Mouse (Mus musculus) CH12.LX (cell line): ENCODE results near the gene Itga9. TPM values are rescaled to one million over a fixed set of nuclear protein-coding genes. Genes with fewer than 3 reads are reported as not detected.

Experiments
- DNase-seq: peaks from one replicate; pipeline ENCODE4 v3.0.0-alpha.2; 2013; ENCODE audit errors: extremely low read depth
- H3K27ac ChIP-seq: 2 replicates; pipeline ENCODE4 v1.5.1; 2012; ENCODE audit warnings: low read depth, mild to moderate bottlenecking, control low read depth, moderate library complexity; ENCODE audit not compliant: insufficient read depth
- H3K27me3 ChIP-seq: replicated peaks from 2 replicates; pipeline ENCODE3; 2012; ENCODE audit warnings: inconsistent platforms
- H3K36me3 ChIP-seq, 2 experiments: replicated peaks in 1 of 2; 2 replicates each; pipeline versions ENCODE3 to v1.6.1; 2012; ENCODE audit warnings: inconsistent platforms in 1 of 2, low read length in 1 of 2, mild to moderate bottlenecking in 1 of 2, mixed read lengths in 1 of 2, moderate library complexity in 1 of 2; ENCODE audit not compliant: control insufficient read depth in 1 of 2, insufficient read depth in 1 of 2
- H3K4me1 ChIP-seq, 2 experiments: 2 replicates each; pipeline ENCODE4 v1.6.1; 2012; ENCODE audit warnings: inconsistent platforms in 1 of 2, moderate library complexity in 1 of 2; ENCODE audit not compliant: insufficient read depth in 2 of 2, control insufficient read depth in 1 of 2
- H3K4me2 ChIP-seq: 2 replicates; pipeline ENCODE4 v1.6.1; 2012; ENCODE audit warnings: low read depth, mild to moderate bottlenecking, control low read depth; ENCODE audit not compliant: poor library complexity, insufficient read depth, severe bottlenecking
- H3K4me3 ChIP-seq, 3 experiments: fragments of 150-350 bp in 1 of 3; sonication (generic) in 1 of 3; replicated peaks in 1 of 3; 2 replicates each; pipeline versions ENCODE3 to v1.5.1; 2011 to 2012; ENCODE audit warnings: low read depth in 2 of 3, low read length in 2 of 3, mild to moderate bottlenecking in 2 of 3, moderate library complexity in 2 of 3, control low read depth in 1 of 3, improper control_type of control experiment in 1 of 3, inconsistent platforms in 1 of 3, mixed read lengths in 1 of 3; ENCODE audit not compliant: poor library complexity in 1 of 3
- H3K79me2 ChIP-seq: replicated peaks from 2 replicates; pipeline ENCODE4 v1.6.1; 2012; ENCODE audit warnings: mild to moderate bottlenecking, moderate library complexity; ENCODE audit not compliant: control insufficient read depth, poor library complexity, insufficient read depth, severe bottlenecking; ENCODE audit errors: extremely low read depth
- H3K9ac ChIP-seq: 2 replicates; pipeline ENCODE4 v1.6.1; 2012; ENCODE audit warnings: low read depth, mild to moderate bottlenecking, control low read depth, moderate library complexity; ENCODE audit not compliant: insufficient read depth
- H3K9me3 ChIP-seq: replicated peaks from 2 replicates; pipeline ENCODE3; 2012; ENCODE audit warnings: low read length, inconsistent platforms, mixed read lengths
- BHLHE40 ChIP-seq: IDR thresholded peaks from 2 replicates; pipeline ENCODE4 v1.6.1; 2011; ENCODE audit warnings: mild to moderate bottlenecking, low read depth, low read length, improper control_type of control experiment
- CHD1 ChIP-seq: IDR thresholded peaks from 2 replicates; pipeline ENCODE4 v1.6.1; 2012; ENCODE audit warnings: low read depth, low read length, improper control_type of control experiment, inconsistent platforms
- CTCF ChIP-seq, 2 experiments: IDR thresholded peaks in 1 of 2; conservative IDR thresholded peaks in 1 of 2; 2 replicates each; pipeline ENCODE4 v1.5.1; 2011 to 2012; ENCODE audit warnings: low read depth in 2 of 2, low read length in 2 of 2, improper control_type of control experiment in 1 of 2, inconsistent platforms in 1 of 2, mild to moderate bottlenecking in 1 of 2, moderate library complexity in 1 of 2
- ELF1 ChIP-seq: IDR thresholded peaks from 2 replicates; pipeline ENCODE4 v1.6.1; 2014; ENCODE audit warnings: low read depth, mild to moderate bottlenecking, inconsistent platforms, low read length, improper control_type of control experiment
- HCFC1 ChIP-seq: IDR thresholded peaks from 2 replicates; pipeline ENCODE4 v1.6.1; 2012; ENCODE audit warnings: low read depth, mild to moderate bottlenecking, inconsistent platforms, low read length, improper control_type of control experiment
- MAZ ChIP-seq: IDR thresholded peaks from 2 replicates; pipeline ENCODE4 v1.6.1; 2012; ENCODE audit warnings: low read depth, mild to moderate bottlenecking, inconsistent platforms, low read length, improper control_type of control experiment, moderate library complexity
- MXI1 ChIP-seq: IDR thresholded peaks from 2 replicates; pipeline ENCODE4 v1.6.1; 2011; ENCODE audit warnings: mild to moderate bottlenecking, low read depth, low read length, improper control_type of control experiment
- MYC ChIP-seq: IDR thresholded peaks from 2 replicates; pipeline ENCODE4 v1.6.1; 2011; ENCODE audit warnings: low read depth, mild to moderate bottlenecking, improper control_type of control experiment, low read length
- NRF1 ChIP-seq: IDR thresholded peaks from 2 replicates; pipeline ENCODE4 v1.6.1; 2014; ENCODE audit warnings: low read depth, mild to moderate bottlenecking, inconsistent platforms, low read length, improper control_type of control experiment, moderate library complexity
- PAX5 ChIP-seq: IDR thresholded peaks from 2 replicates; pipeline ENCODE4 v1.6.1; 2012; ENCODE audit warnings: low read length, inconsistent platforms, mixed read lengths
- POLR2AphosphoS2 ChIP-seq: IDR thresholded peaks from 2 replicates; pipeline ENCODE4 v1.6.1; 2011; ENCODE audit warnings: low read depth, low read length, improper control_type of control experiment
- RAD21 ChIP-seq: IDR thresholded peaks from 2 replicates; pipeline ENCODE4 v1.6.1; 2011; ENCODE audit warnings: low read depth, mild to moderate bottlenecking, low read length, improper control_type of control experiment, moderate library complexity
- RCOR1 ChIP-seq: conservative IDR thresholded peaks from 2 replicates; pipeline ENCODE4 v1.6.1; 2012; ENCODE audit warnings: low read depth, mild to moderate bottlenecking, inconsistent platforms, low read length, improper control_type of control experiment
- SIN3A ChIP-seq: IDR thresholded peaks from 2 replicates; pipeline ENCODE4 v1.6.1; 2012; ENCODE audit warnings: low read length, improper control_type of control experiment, inconsistent platforms
- TBP ChIP-seq: conservative IDR thresholded peaks from 2 replicates; pipeline ENCODE4 v1.6.1; 2011; ENCODE audit warnings: low read depth, low read length, improper control_type of control experiment
- TCF12 ChIP-seq: IDR thresholded peaks from 2 replicates; pipeline ENCODE4 v1.6.1; 2014; ENCODE audit warnings: low read depth, mild to moderate bottlenecking, inconsistent platforms, low read length, improper control_type of control experiment
- USF2 ChIP-seq: conservative IDR thresholded peaks from 2 replicates; pipeline ENCODE4 v1.6.1; 2011; ENCODE audit warnings: low read depth, low read length, improper control_type of control experiment
- ZC3H11A ChIP-seq: IDR thresholded peaks from 2 replicates; pipeline ENCODE4 v1.6.1; 2012; ENCODE audit warnings: low read depth, mild to moderate bottlenecking, inconsistent platforms, low read length, improper control_type of control experiment
- ZKSCAN1 ChIP-seq: IDR thresholded peaks from 2 replicates; pipeline ENCODE4 v1.6.1; 2012; ENCODE audit warnings: low read depth, inconsistent platforms, low read length, improper control_type of control experiment, borderline replicate concordance
- ZNF384 ChIP-seq: IDR thresholded peaks from 2 replicates; pipeline ENCODE4 v1.6.1; 2012; ENCODE audit warnings: low read depth, low read length, improper control_type of control experiment, inconsistent platforms
- dilution Hi-C: fragments of 300-500 bp; cut with MboI; formaldehyde crosslinking; loops from 2 replicates; pipeline ENCODE4 v1.14.3; 2020; ENCODE audit warnings: low sequenced_read_pairs; ENCODE audit not compliant: extremely low pct_unique_long_range_greater_than_20kb, extremely low pct_ligation_motif_present
- in situ Hi-C: fragments of 300-500 bp; cut with MboI; formaldehyde crosslinking; loops from 3 replicates; pipeline ENCODE4 v1.14.3; 2019; ENCODE audit warnings: low sequenced_read_pairs, low pct_ligation_motif_present, low pct_unique_long_range_greater_than_20kb, mixed read lengths
- polyA plus RNA-seq: library from polyadenylated mRNA; unstranded; fragments of >175 nt; gene quantifications from 2 replicates; pipeline ENCODE4 v1.2.1, GENCODE M21; 2012; ENCODE audit warnings: low read depth; ENCODE audit not compliant: insufficient read length
- total RNA-seq, 2 experiments: library from RNA; depleted of rRNA; stranded (reverse); fragments of 300-350 nt in 1 of 2; fragments of >200 nt in 1 of 2; gene quantifications; 2 replicates each; pipeline ENCODE4 v1.2.3; 2012 to 2014

The Itga9 gene
- total and polyA plus RNA-seq, 3 experiments, result 0.19 TPM; not detected in 2

DNA sequence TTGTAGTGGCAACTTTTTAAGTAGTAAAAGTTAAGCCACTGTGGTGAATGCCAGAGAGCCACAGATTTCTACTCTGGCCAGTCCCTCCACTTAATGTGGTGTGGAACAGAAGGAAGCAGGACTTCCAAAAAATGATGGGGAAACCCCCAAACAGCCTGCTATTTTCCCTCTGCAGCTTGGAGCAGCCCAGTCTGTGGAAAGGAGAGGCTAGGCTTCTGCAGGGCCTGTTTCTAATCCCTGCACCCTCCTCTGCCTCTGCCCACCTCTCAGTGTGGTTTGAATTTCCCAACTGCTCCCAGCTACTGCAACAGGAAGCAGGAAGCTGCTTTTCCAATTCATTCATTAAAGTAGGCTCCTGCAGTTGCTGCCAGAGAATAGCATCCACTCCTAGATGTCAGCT, 158.6 kb downstream of the Itga9 start:
- no peak overlapping the region for H3K27ac ChIP-seq
- in situ Hi-C loops (no loop called here), dilution Hi-C loops (no loop called here)
- H3K27me3 ChIP-seq, result no peaks in the 10 kb centered on the region
- peaks cover 0 to 6% of the 10 kb centered on the region in 2 experiments; a peak in 2 of 4 replicates for H3K4me1 ChIP-seq
- H3K4me3 ChIP-seq, result no peak overlapping the region
- H3K36me3 ChIP-seq, result no peaks in the 10 kb centered on the region
- no peak overlapping the region for H3K9ac ChIP-seq
- peaks cover 4% of the 10 kb centered on the region for H3K9me3 ChIP-seq
- no peak overlapping the region for H3K4me2 ChIP-seq
- DNase-seq, result no peak
- no peaks in the 10 kb centered on the region for H3K79me2 ChIP-seq
- TF ChIP-seq MYC (no peak), ELF1 (no peak), BHLHE40 (no peak), SIN3A (no peak), USF2 (no peak), MAZ (no peak), HCFC1 (no peak), TBP (no peak), TCF12 (no peak), MXI1 (no peak), ZNF384 (no peak), RAD21 (no peak), ZC3H11A (no peak), ZKSCAN1 (no peak), CTCF (conservative IDR thresholded peaks at IDR 0.05 in 1 of 2, IDR thresholded peaks at IDR 0.05 in 1 of 2; ENCODE audit: low read depth in 2 of 2, low read length in 2 of 2) (no peak), POLR2AphosphoS2 (no peak)

DNA sequence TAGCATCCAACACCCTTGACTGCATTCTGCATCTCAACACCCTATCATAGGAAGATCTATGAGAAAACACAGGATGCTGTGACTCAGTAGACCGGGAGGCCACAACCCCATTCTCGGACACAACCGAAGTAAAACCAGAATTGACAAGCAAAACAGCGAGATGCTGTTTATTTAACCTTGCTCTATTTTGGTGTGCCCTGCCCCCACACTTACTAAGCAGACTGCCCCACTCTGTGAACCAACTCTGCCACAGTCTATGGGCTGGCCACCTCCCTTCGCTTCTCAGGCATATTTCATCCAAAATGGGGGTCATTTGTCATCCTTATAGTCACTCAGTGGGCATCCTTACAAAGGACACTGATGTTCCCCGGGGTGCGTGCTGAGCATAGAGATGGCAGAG, 160.5 kb downstream of the Itga9 start:
- no peak overlapping the region for H3K9ac ChIP-seq
- no peaks in the 10 kb centered on the region for H3K9me3 ChIP-seq
- peaks cover 0 to 6% of the 10 kb centered on the region in 2 experiments; a peak in 2 of 4 replicates for H3K4me1 ChIP-seq
- H3K4me3 ChIP-seq, result no peak overlapping the region
- in situ Hi-C loops, result no loop called here
- H3K36me3 ChIP-seq, result no peaks in the 10 kb centered on the region
- no peak for DNase-seq
- no peaks in the 10 kb centered on the region for H3K27me3 ChIP-seq
- no peak for TF ChIP-seq RCOR1
- no peak for TF ChIP-seq CHD1
- TF ChIP-seq PAX5, result no peak
- TF ChIP-seq MAZ, result no peak
- no peak for TF ChIP-seq SIN3A
- TF ChIP-seq NRF1, result no peak
- no peak for TF ChIP-seq POLR2AphosphoS2
- H3K27ac ChIP-seq, result no peak overlapping the region
- no peaks in the 10 kb centered on the region for H3K79me2 ChIP-seq
- dilution Hi-C loops, result no loop called here
- no peak overlapping the region for H3K4me2 ChIP-seq
